Mouse (Mus musculus) E14TG2a.4 (cell line): ENCODE measurements around the gene Ptprn.

ENCODE experiments used
- CTCF ChIP-seq: conservative IDR thresholded peaks from 2 replicates; pipeline ENCODE4 v1.5.1; 2014; ENCODE audit warnings: low read length
- POU5F1 ChIP-seq: IDR thresholded peaks from 2 replicates; pipeline ENCODE4 v1.6.1; 2014; ENCODE audit warnings: low read length, borderline replicate concordance

DNA sequence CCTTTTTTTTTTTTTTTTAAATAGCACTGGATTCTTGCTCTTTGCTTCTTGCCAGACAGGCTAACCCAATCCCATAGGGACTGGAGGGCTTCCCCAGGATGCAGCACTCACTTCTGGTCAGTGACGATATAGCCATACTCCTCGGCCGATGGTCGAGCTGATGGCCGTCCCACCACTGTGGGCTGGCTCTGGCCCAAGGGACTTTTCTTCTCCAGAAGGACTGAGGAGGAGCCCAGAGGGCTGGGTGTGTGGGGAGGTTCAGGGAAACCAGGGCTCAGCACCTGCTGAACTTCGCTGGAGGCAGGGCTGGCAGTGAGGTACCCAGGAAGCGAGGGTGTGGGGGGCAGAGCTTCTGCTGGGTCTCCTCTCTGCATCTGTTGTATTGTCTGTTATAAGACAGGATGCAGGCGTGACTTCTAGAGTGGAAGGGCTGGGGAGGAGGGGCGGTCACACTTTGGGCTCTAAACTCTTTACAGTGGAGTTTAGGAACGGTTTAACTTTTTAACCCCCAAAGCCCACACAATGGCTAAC lies 8.7 kb downstream of the Ptprn start:
- TF ChIP-seq CTCF (no peak), POU5F1 (no peak)
